Mouse (Mus musculus): ENCODE data around the gene Nav1. TPM values are rescaled to one million over a fixed set of nuclear protein-coding genes. Genes with fewer than 3 reads are reported as not detected.
"Not testable (repeated sequence)": the region's sequence is repeated elsewhere in the genome, so short reads cannot be mapped to it uniquely, and the experiment has no call there.

Gene Nav1
- polyA plus RNA-seq, 1 experiment from 2014 or later = 1.1 TPM

- DNase-seq (no peak), ATAC-seq (ENCODE audit: low read depth) (no peak)
- Histone ChIP-seq H3K4me2 (no peak overlapping the region), H3K9ac (no peak overlapping the region), H3K27ac (no peak overlapping the region), H3K9me3 (replicated peaks) (no peaks in the 10 kb centered on the region), H3K4me1 (replicated peaks) (no peaks in the 10 kb centered on the region), H3K36me3 (no peaks in the 10 kb centered on the region), H3K27me3 (no peaks in the 10 kb centered on the region), H3K4me3 (replicated peaks) (no peak overlapping the region)
- 60% methylated on average over 6 of the region's 6 CpGs for WGBS (ENCODE audit: insufficient replicate concordance)
These were observed 113.2 kb downstream of the Nav1 start for GRCm38 (mm10) chr1:135493862-135494261.

- Histone ChIP-seq H3K9me3 (replicated peaks) (no peaks in the 10 kb centered on the region), H3K4me2 (no peak overlapping the region), H3K36me3 (no peaks in the 10 kb centered on the region), H3K4me1 (replicated peaks) (no peaks in the 10 kb centered on the region), H3K9ac (no peak overlapping the region), H3K27me3 (no peaks in the 10 kb centered on the region), H3K27ac (no peak overlapping the region), H3K4me3 (replicated peaks) (no peak overlapping the region)
- DNase-seq (no peak), ATAC-seq (ENCODE audit: low read depth) (no peak)
- WGBS (ENCODE audit: insufficient replicate concordance) = 71% methylated on average over 10 of the region's 10 CpGs
These were observed 114.7 kb downstream of the Nav1 start for GRCm38 (mm10) chr1:135492406-135492805.

- H3K9ac ChIP-seq = no peak overlapping the region
- no peak overlapping the region for H3K27ac ChIP-seq
- no peak for ATAC-seq (ENCODE audit: low read depth)
- H3K9me3 ChIP-seq (replicated peaks) = no peaks in the 10 kb centered on the region
- 61% methylated on average over 10 of the region's 10 CpGs for WGBS (ENCODE audit: insufficient replicate concordance)
- H3K4me3 ChIP-seq (replicated peaks) = no peak overlapping the region
- H3K27me3 ChIP-seq = no peaks in the 10 kb centered on the region
- no peak overlapping the region for H3K4me2 ChIP-seq
- DNase-seq = no peak
- no peaks in the 10 kb centered on the region for H3K4me1 ChIP-seq (replicated peaks)
- H3K36me3 ChIP-seq = no peaks in the 10 kb centered on the region
These were observed 116.0 kb downstream of the Nav1 start for GRCm38 (mm10) chr1:135490931-135491666.

GRCm38 (mm10) chr1:135488879-135489278, 118.2 kb downstream of the Nav1 start:
- 60% methylated on average over 9 of the region's 9 CpGs for WGBS (ENCODE audit: insufficient replicate concordance)
- no peaks in the 10 kb centered on the region for H3K4me1 ChIP-seq (replicated peaks)

GRCm38 (mm10) chr1:135485179-135485578, 121.9 kb downstream of the Nav1 start:
- DNase-seq (no peak), ATAC-seq (ENCODE audit: low read depth) (no peak)
- H3K4me3 ChIP-seq (replicated peaks) = no peak overlapping the region
- H3K36me3 ChIP-seq = no peaks in the 10 kb centered on the region
- no peaks in the 10 kb centered on the region for H3K27me3 ChIP-seq
- 71% methylated on average over 7 of the region's 7 CpGs for WGBS (ENCODE audit: insufficient replicate concordance)
- no peaks in the 10 kb centered on the region for H3K9me3 ChIP-seq (replicated peaks)
- no peak overlapping the region for H3K9ac ChIP-seq
- H3K4me1 ChIP-seq (replicated peaks) = no peaks in the 10 kb centered on the region
- no peak overlapping the region for H3K4me2 ChIP-seq
- H3K27ac ChIP-seq = no peak overlapping the region

More at GRCm38 (mm10) chr1:135488879-135489278, 118.2 kb downstream of the Nav1 start:
- H3K4me3 ChIP-seq (replicated peaks) = no peak overlapping the region
- H3K9ac ChIP-seq = no peak overlapping the region
- no peaks in the 10 kb centered on the region for H3K27me3 ChIP-seq
- H3K9me3 ChIP-seq (replicated peaks) = no peaks in the 10 kb centered on the region
- no peak overlapping the region for H3K4me2 ChIP-seq
- ATAC-seq (ENCODE audit: low read depth) = no peak
- H3K36me3 ChIP-seq = no peaks in the 10 kb centered on the region
- DNase-seq = no peak
- no peak overlapping the region for H3K27ac ChIP-seq

- H3K9me3 ChIP-seq (replicated peaks); H3K4me3 ChIP-seq (replicated peaks); H3K4me2 ChIP-seq; DNase-seq; H3K27me3 ChIP-seq; ATAC-seq (ENCODE audit: low read depth); H3K4me1 ChIP-seq (replicated peaks); H3K9ac ChIP-seq; H3K36me3 ChIP-seq; H3K27ac ChIP-seq: not testable (repeated sequence)
- 75% methylated on average over 9 of the region's 9 CpGs for whole genome bisulfite sequencing (ENCODE audit: insufficient replicate concordance)
These were observed 122.5 kb downstream of the Nav1 start for GRCm38 (mm10) chr1:135484503-135485051.

GRCm38 (mm10) chr1:135483971-135484370, 123.1 kb downstream of the Nav1 start:
- DNase-seq (no peak), ATAC-seq (ENCODE audit: low read depth) (no peak)
- no peaks in the 10 kb centered on the region for H3K36me3 ChIP-seq
- no peaks in the 10 kb centered on the region for H3K9me3 ChIP-seq (replicated peaks)
- H3K4me2 ChIP-seq = no peak overlapping the region
- no peaks in the 10 kb centered on the region for H3K27me3 ChIP-seq
- H3K27ac ChIP-seq = no peak overlapping the region
- H3K4me3 ChIP-seq (replicated peaks) = no peak overlapping the region
- WGBS (ENCODE audit: insufficient replicate concordance) = 76% methylated on average over 6 of the region's 6 CpGs
- H3K4me1 ChIP-seq (replicated peaks) = no peaks in the 10 kb centered on the region
- H3K9ac ChIP-seq = no peak overlapping the region

- 82% methylated on average over 1 of the region's 1 CpGs for WGBS (ENCODE audit: insufficient replicate concordance)
These were observed 124.4 kb downstream of the Nav1 start for GRCm38 (mm10) chr1:135482666-135483065.

GRCm38 (mm10) chr1:135481656-135482055, 125.4 kb downstream of the Nav1 start:
- H3K27ac ChIP-seq = no peak overlapping the region
- WGBS (ENCODE audit: insufficient replicate concordance) = 71% methylated on average over 9 of the region's 9 CpGs
- H3K9me3 ChIP-seq (replicated peaks) = no peaks in the 10 kb centered on the region
- ATAC-seq (ENCODE audit: low read depth) = no peak
- no peaks in the 10 kb centered on the region for H3K4me1 ChIP-seq (replicated peaks)
- no peak for DNase-seq
- H3K4me3 ChIP-seq (replicated peaks) = no peak overlapping the region
- no peak overlapping the region for H3K9ac ChIP-seq
- H3K27me3 ChIP-seq = no peaks in the 10 kb centered on the region
- no peak overlapping the region for H3K4me2 ChIP-seq
- H3K36me3 ChIP-seq = no peaks in the 10 kb centered on the region

More at GRCm38 (mm10) chr1:135482666-135483065, 124.4 kb downstream of the Nav1 start:
- Histone ChIP-seq H3K9me3 (replicated peaks) (no peaks in the 10 kb centered on the region), H3K27me3 (no peaks in the 10 kb centered on the region), H3K4me1 (replicated peaks) (no peaks in the 10 kb centered on the region), H3K4me3 (replicated peaks) (no peak overlapping the region), H3K36me3 (no peaks in the 10 kb centered on the region), H3K27ac (no peak overlapping the region), H3K9ac (no peak overlapping the region), H3K4me2 (no peak overlapping the region)
- ATAC-seq (ENCODE audit: low read depth) = no peak
- DNase-seq = no peak

- no peaks in the 10 kb centered on the region for H3K9me3 ChIP-seq (replicated peaks)
- H3K9ac ChIP-seq = no peak overlapping the region
- ATAC-seq (ENCODE audit: low read depth) (no peak), DNase-seq (no peak)
- no peak overlapping the region for H3K4me2 ChIP-seq
- no peaks in the 10 kb centered on the region for H3K36me3 ChIP-seq
- no peaks in the 10 kb centered on the region for H3K4me1 ChIP-seq (replicated peaks)
- whole genome bisulfite sequencing (ENCODE audit: insufficient replicate concordance) = 57% methylated on average over 3 of the region's 3 CpGs
- H3K27ac ChIP-seq = no peak overlapping the region
- H3K27me3 ChIP-seq = no peaks in the 10 kb centered on the region
- H3K4me3 ChIP-seq (replicated peaks) = no peak overlapping the region
These were observed 126.3 kb downstream of the Nav1 start for GRCm38 (mm10) chr1:135480815-135481214.

- H3K27ac ChIP-seq = no peak overlapping the region
- H3K9me3 ChIP-seq (replicated peaks) = no peaks in the 10 kb centered on the region
- no peaks in the 10 kb centered on the region for H3K27me3 ChIP-seq
- DNase-seq = no peak
- no peak overlapping the region for H3K9ac ChIP-seq
- no peak for ATAC-seq (ENCODE audit: low read depth)
- no peak overlapping the region for H3K4me3 ChIP-seq (replicated peaks)
- no peak overlapping the region for H3K4me2 ChIP-seq
- no peaks in the 10 kb centered on the region for H3K4me1 ChIP-seq (replicated peaks)
- no peaks in the 10 kb centered on the region for H3K36me3 ChIP-seq
- WGBS (ENCODE audit: insufficient replicate concordance) = 89% methylated on average over 7 of the region's 7 CpGs
These were observed 131.6 kb downstream of the Nav1 start for GRCm38 (mm10) chr1:135475571-135475895.

All from liver, embryonic 13.5 days (tissue).